Mouse (Mus musculus): ENCODE measurements at regions not wholly inside any gene's neighbourhood (a gene's known extent, or its start where the extent isn't known, plus 50 kb on each side); places are given as distances from the start of the nearest gene placed in this dataset.
A peak's percentile ranks its signal among the peaks of the same experiment; 100 is the strongest.

DNA sequence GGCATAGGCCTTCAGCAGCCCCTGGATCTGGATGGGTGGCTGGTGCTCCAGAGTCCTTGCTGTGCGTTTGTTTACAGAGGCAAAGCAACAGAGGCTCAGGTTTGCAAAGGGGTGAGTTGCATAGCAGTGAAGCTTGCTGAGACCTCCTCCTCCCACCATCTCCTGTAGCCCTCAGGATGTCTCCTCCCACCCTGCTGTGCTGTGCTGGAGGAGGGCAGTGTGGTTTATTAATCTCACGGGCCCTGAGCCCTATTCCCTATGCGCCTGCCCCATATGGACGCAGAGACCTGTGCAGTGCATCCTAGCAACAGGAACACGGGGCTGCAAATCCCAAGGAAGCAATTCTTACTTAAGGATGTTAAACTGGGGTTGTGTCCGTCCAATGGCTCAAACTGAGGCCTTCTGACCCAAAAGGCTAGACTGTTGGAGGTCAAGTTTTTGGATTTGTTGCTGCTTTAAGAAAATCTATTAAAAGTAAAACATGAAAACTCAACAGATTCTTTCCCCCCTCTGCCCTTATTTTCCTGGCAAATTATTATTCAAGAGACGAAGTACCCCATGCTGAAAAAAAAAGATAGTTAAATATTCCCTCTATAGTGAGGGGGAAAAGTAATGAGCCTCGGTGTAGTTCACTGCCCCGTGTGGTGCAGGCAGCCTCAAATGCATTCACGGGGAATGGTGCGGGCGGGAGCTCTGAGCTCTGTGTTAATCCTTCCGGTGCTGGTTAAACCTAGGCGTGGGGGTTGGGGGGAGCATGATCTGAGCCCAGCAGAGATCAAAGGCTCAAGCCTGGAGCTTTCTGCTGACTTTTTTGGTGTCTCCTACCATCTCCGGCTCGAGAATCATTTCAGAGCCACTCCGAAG lies 297.8 kb downstream of the Cdh26 start:
- Histone ChIP-seq H3K27ac (replicated peaks) (no peak overlapping the region), H3K36me3 (ENCODE audit: control insufficient read depth, insufficient read depth, low read length) (no peaks in the 10 kb centered on the region), H3K27me3 (ENCODE audit: control insufficient read depth, insufficient read depth, low read length) (no peaks in the 10 kb centered on the region), H3K9me3 (ENCODE audit: control insufficient read depth, low read length) (no peaks in the 10 kb centered on the region), H3K4me2 (replicated peaks; ENCODE audit: low read depth) (no peak overlapping the region), H3K4me3 (ENCODE audit: low read depth, low read length) (no peak overlapping the region), H3K9ac (ENCODE audit: low read length) (no peak overlapping the region), H3K4me1 (replicated peaks; ENCODE audit: control insufficient read depth, insufficient read depth) (no peaks in the 10 kb centered on the region)
- no peak for TF ChIP-seq EP300 (optimal IDR thresholded peaks at IDR 0.05)
- TF ChIP-seq CTCF (IDR thresholded peaks at IDR 0.05; ENCODE audit: low read depth), result no peak
- 7% methylated on average over 17 of the region's 17 CpGs for WGBS
- DNase-seq (ENCODE audit: low spot score), result no peak
- ATAC-seq (ENCODE audit: low FRiP score, low TSS enrichment), result no peak

- H3K9ac ChIP-seq (ENCODE audit: low read length), result no peak overlapping the region
Measured at GRCm38 (mm10) chr2:178728794-178729120, 298.4 kb downstream of the Cdh26 start.

GRCm38 (mm10) chr2:178735099-178735498 lies 304.8 kb downstream of the Cdh26 start:
- Histone ChIP-seq H3K4me1 (replicated peaks; ENCODE audit: control insufficient read depth, insufficient read depth) (no peaks in the 10 kb centered on the region), H3K36me3 (ENCODE audit: control insufficient read depth, insufficient read depth, low read length) (no peaks in the 10 kb centered on the region), H3K4me3 (ENCODE audit: low read depth, low read length) (no peak overlapping the region), H3K9ac (ENCODE audit: low read length) (no peak overlapping the region), H3K27ac (replicated peaks) (no peak overlapping the region), H3K9me3 (ENCODE audit: control insufficient read depth, low read length) (no peaks in the 10 kb centered on the region), H3K27me3 (ENCODE audit: control insufficient read depth, insufficient read depth, low read length) (no peaks in the 10 kb centered on the region), H3K4me2 (replicated peaks; ENCODE audit: low read depth) (no peak overlapping the region)
- 0% methylated on average over 2 of the region's 2 CpGs for WGBS
- TF ChIP-seq CTCF (IDR thresholded peaks at IDR 0.05; ENCODE audit: low read depth) (no peak), EP300 (optimal IDR thresholded peaks at IDR 0.05) (no peak)
- DNase-seq (ENCODE audit: low spot score), result peak; percentile 21
- no peak for ATAC-seq (ENCODE audit: low FRiP score, low TSS enrichment)

More at GRCm38 (mm10) chr2:178728794-178729120, 298.4 kb downstream of the Cdh26 start:
- Histone ChIP-seq H3K27ac (replicated peaks) (no peak overlapping the region), H3K4me1 (replicated peaks; ENCODE audit: control insufficient read depth, insufficient read depth) (no peaks in the 10 kb centered on the region), H3K36me3 (ENCODE audit: control insufficient read depth, insufficient read depth, low read length) (no peaks in the 10 kb centered on the region), H3K4me3 (ENCODE audit: low read depth, low read length) (no peak overlapping the region), H3K4me2 (replicated peaks; ENCODE audit: low read depth) (no peak overlapping the region), H3K9me3 (ENCODE audit: control insufficient read depth, low read length) (no peaks in the 10 kb centered on the region), H3K27me3 (ENCODE audit: control insufficient read depth, insufficient read depth, low read length) (no peaks in the 10 kb centered on the region)
- no peak for DNase-seq (ENCODE audit: low spot score)
- no peak for TF ChIP-seq CTCF (IDR thresholded peaks at IDR 0.05; ENCODE audit: low read depth)
- TF ChIP-seq EP300 (optimal IDR thresholded peaks at IDR 0.05), result no peak
- ATAC-seq (ENCODE audit: low FRiP score, low TSS enrichment), result no peak
- WGBS, result 4% methylated on average over 7 of the region's 7 CpGs

GRCm38 (mm10) chr2:178744617-178745016 lies 314.3 kb downstream of the Cdh26 start:
- no peak overlapping the region for H3K4me3 ChIP-seq (ENCODE audit: low read depth, low read length)
- ATAC-seq (ENCODE audit: low FRiP score, low TSS enrichment), result no peak
- DNase-seq (ENCODE audit: low spot score), result no peak
- TF ChIP-seq EP300 (optimal IDR thresholded peaks at IDR 0.05) (no peak), CTCF (IDR thresholded peaks at IDR 0.05; ENCODE audit: low read depth) (peak; percentile 33)
- 62% methylated on average over 4 of the region's 4 CpGs for WGBS
- H3K27me3 ChIP-seq (ENCODE audit: control insufficient read depth, insufficient read depth, low read length), result no peaks in the 10 kb centered on the region
- H3K9me3 ChIP-seq (ENCODE audit: control insufficient read depth, low read length), result no peaks in the 10 kb centered on the region
- no peak overlapping the region for H3K9ac ChIP-seq (ENCODE audit: low read length)
- H3K36me3 ChIP-seq (ENCODE audit: control insufficient read depth, insufficient read depth, low read length), result no peaks in the 10 kb centered on the region
- H3K4me2 ChIP-seq (replicated peaks; ENCODE audit: low read depth), result no peak overlapping the region
- H3K27ac ChIP-seq (replicated peaks), result no peak overlapping the region
- no peaks in the 10 kb centered on the region for H3K4me1 ChIP-seq (replicated peaks; ENCODE audit: control insufficient read depth, insufficient read depth)

- H3K9ac ChIP-seq (ENCODE audit: low read length), result no peak overlapping the region
- no peak overlapping the region for H3K4me3 ChIP-seq (ENCODE audit: low read depth, low read length)
- no peaks in the 10 kb centered on the region for H3K4me1 ChIP-seq (replicated peaks; ENCODE audit: control insufficient read depth, insufficient read depth)
- TF ChIP-seq CTCF (IDR thresholded peaks at IDR 0.05; ENCODE audit: low read depth) (no peak), EP300 (optimal IDR thresholded peaks at IDR 0.05) (no peak)
- no peak for ATAC-seq (ENCODE audit: low FRiP score, low TSS enrichment)
- H3K27ac ChIP-seq (replicated peaks), result no peak overlapping the region
- no peaks in the 10 kb centered on the region for H3K27me3 ChIP-seq (ENCODE audit: control insufficient read depth, insufficient read depth, low read length)
- H3K4me2 ChIP-seq (replicated peaks; ENCODE audit: low read depth), result no peak overlapping the region
- 70% methylated on average over 14 of the region's 14 CpGs for WGBS
- H3K36me3 ChIP-seq (ENCODE audit: control insufficient read depth, insufficient read depth, low read length), result no peaks in the 10 kb centered on the region
- DNase-seq (ENCODE audit: low spot score), result no peak
- H3K9me3 ChIP-seq (ENCODE audit: control insufficient read depth, low read length), result no peaks in the 10 kb centered on the region
Measured at GRCm38 (mm10) chr2:178745296-178746015, 315.1 kb downstream of the Cdh26 start.

GRCm38 (mm10) chr2:178751247-178751646 lies 320.9 kb downstream of the Cdh26 start:
- no peak overlapping the region for H3K27ac ChIP-seq (replicated peaks)
- ATAC-seq (ENCODE audit: low FRiP score, low TSS enrichment), result no peak
- TF ChIP-seq EP300 (optimal IDR thresholded peaks at IDR 0.05) (no peak), CTCF (IDR thresholded peaks at IDR 0.05; ENCODE audit: low read depth) (peak; percentile 52)

More at GRCm38 (mm10) chr2:178751247-178751646, 320.9 kb downstream of the Cdh26 start:
- WGBS, result 50% methylated on average over 1 of the region's 1 CpGs
- H3K27me3 ChIP-seq (ENCODE audit: control insufficient read depth, insufficient read depth, low read length), result no peaks in the 10 kb centered on the region
- no peak overlapping the region for H3K4me3 ChIP-seq (ENCODE audit: low read depth, low read length)
- no peak for DNase-seq (ENCODE audit: low spot score)
- H3K9ac ChIP-seq (ENCODE audit: low read length), result no peak overlapping the region
- no peaks in the 10 kb centered on the region for H3K4me1 ChIP-seq (replicated peaks; ENCODE audit: control insufficient read depth, insufficient read depth)
- no peak overlapping the region for H3K4me2 ChIP-seq (replicated peaks; ENCODE audit: low read depth)
- no peaks in the 10 kb centered on the region for H3K9me3 ChIP-seq (ENCODE audit: control insufficient read depth, low read length)
- no peaks in the 10 kb centered on the region for H3K36me3 ChIP-seq (ENCODE audit: control insufficient read depth, insufficient read depth, low read length)
